Mouse (Mus musculus) limb, embryonic 12.5 days (tissue): Measurements from ENCODE around the gene Chchd3. TPM values are rescaled to one million over a fixed set of nuclear protein-coding genes. Genes with fewer than 3 reads are reported as not detected.

Experiments used
- ATAC-seq: fragments of 200-750 bp; cut with Nextera tagmentation; 2 replicates; pipeline ENCODE4 v1.8.0; 2017; ENCODE audit warnings: low read depth, moderate TSS enrichment; ENCODE audit not compliant: insufficient number of reproducible peaks, insufficient read depth, low FRiP score, low TSS enrichment
- H3K27ac ChIP-seq: fragments of 300-500 bp; sonication (generic); 2 replicates; pipeline ENCODE4 v1.5.1; 2016; ENCODE audit warnings: mild to moderate bottlenecking, moderate library complexity
- H3K27me3 ChIP-seq: fragments of 300-500 bp; sonication (generic); 2 replicates; pipeline ENCODE4 v1.6.1; 2016; ENCODE audit warnings: mild to moderate bottlenecking, moderate library complexity
- H3K36me3 ChIP-seq: fragments of 300-500 bp; sonication (generic); 2 replicates; pipeline ENCODE4 v1.6.1; 2016; ENCODE audit warnings: mild to moderate bottlenecking, moderate library complexity
- H3K4me1 ChIP-seq: fragments of 300-500 bp; sonication (generic); replicated peaks from 2 replicates; pipeline ENCODE4 v1.6.1; 2016
- H3K4me2 ChIP-seq: fragments of 300-500 bp; sonication (generic); 2 replicates; pipeline ENCODE4 v1.6.1; 2016; ENCODE audit warnings: mild to moderate bottlenecking, moderate library complexity
- H3K4me3 ChIP-seq: fragments of 300-500 bp; sonication (generic); replicated peaks from 2 replicates; pipeline ENCODE4 v1.5.1; 2016; ENCODE audit warnings: mild to moderate bottlenecking
- H3K9ac ChIP-seq: fragments of 300-500 bp; sonication (generic); replicated peaks from 2 replicates; pipeline ENCODE4 v1.6.1; 2016; ENCODE audit warnings: mild to moderate bottlenecking, moderate library complexity
- H3K9me3 ChIP-seq: fragments of 300-500 bp; sonication (generic); 2 replicates; pipeline ENCODE4 v1.6.1; 2016; ENCODE audit warnings: mild to moderate bottlenecking, moderate library complexity
- WGBS: fragments of 180-500 bp; shearing (Covaris S2); methylation state at CpG from one replicate; pipeline ENCODE4 v1.1.7; 2016; 5-methylcytosine and 5-hydroxymethylcytosine counted together
- polyA plus RNA-seq: library from polyadenylated mRNA; unstranded; fragments of >200 nt; fragmentation: Nextera tagmentation; extraction: Ambion mirVana; gene quantifications from 2 replicates; pipeline ENCODE4 v1.2.1, GENCODE M21; 2016

The Chchd3 gene
- polyA plus RNA-seq, 1 experiment from 2014 or later: 102 TPM

- no peaks in the 10 kb centered on the region for H3K27me3 ChIP-seq
- no peak overlapping the region for H3K9ac ChIP-seq
- 0 out of 2 replicates have a peak, but pooled peaks cover 5% of the 10 kb centered on the region for H3K36me3 ChIP-seq
- 87% methylated on average over 1 of the region's 1 CpGs for WGBS
- no peak overlapping the region for H3K4me3 ChIP-seq
- no peak overlapping the region for H3K4me2 ChIP-seq
- no peaks in the 10 kb centered on the region for H3K9me3 ChIP-seq
- H3K4me1 ChIP-seq: 0 out of 2 replicates have a peak, but pooled peaks cover 4% of the 10 kb centered on the region
- ATAC-seq: no peak
- no peak overlapping the region for H3K27ac ChIP-seq
These were observed 57.1 kb downstream of the Chchd3 start for GRCm38 (mm10) chr6:33002988-33003387.

GRCm38 (mm10) chr6:33001271-33001670 lies 58.8 kb downstream of the Chchd3 start:
- Histone ChIP-seq H3K27ac (no peak overlapping the region), H3K4me3 (no peak overlapping the region), H3K36me3 (0 out of 2 replicates have a peak, but pooled peaks cover 5% of the 10 kb centered on the region), H3K4me2 (no peak overlapping the region), H3K27me3 (no peaks in the 10 kb centered on the region), H3K9me3 (no peaks in the 10 kb centered on the region), H3K9ac (no peak overlapping the region), H3K4me1 (0 out of 2 replicates have a peak, but pooled peaks cover 4% of the 10 kb centered on the region)
- ATAC-seq: no peak
- 94% methylated on average over 15 of the region's 15 CpGs for WGBS

GRCm38 (mm10) chr6:32996597-32996996 lies 63.5 kb downstream of the Chchd3 start:
- Histone ChIP-seq H3K36me3 (no peaks in the 10 kb centered on the region), H3K27ac (no peak overlapping the region), H3K4me1 (0 out of 2 replicates have a peak, but pooled peaks cover under 1% of the 10 kb centered on the region), H3K4me3 (no peak overlapping the region), H3K4me2 (no peak overlapping the region), H3K9me3 (no peaks in the 10 kb centered on the region), H3K27me3 (no peaks in the 10 kb centered on the region), H3K9ac (no peak overlapping the region)
- 93% methylated on average over 1 of the region's 1 CpGs for WGBS
- no peak for ATAC-seq

GRCm38 (mm10) chr6:32993847-32994246 lies 66.2 kb downstream of the Chchd3 start:
- H3K9me3 ChIP-seq: no peaks in the 10 kb centered on the region
- H3K9ac ChIP-seq: no peak overlapping the region
- H3K4me3 ChIP-seq: no peak overlapping the region
- WGBS: 85% methylated on average over 1 of the region's 1 CpGs
- H3K36me3 ChIP-seq: no peaks in the 10 kb centered on the region
- no peak overlapping the region for H3K27ac ChIP-seq
- H3K4me2 ChIP-seq: no peak overlapping the region
- H3K4me1 ChIP-seq: 0 out of 2 replicates have a peak, but pooled peaks cover 4% of the 10 kb centered on the region
- ATAC-seq: no peak
- H3K27me3 ChIP-seq: no peaks in the 10 kb centered on the region

GRCm38 (mm10) chr6:32990061-32990633 lies 69.9 kb downstream of the Chchd3 start:
- Histone ChIP-seq H3K4me1 (0 out of 2 replicates have a peak, but pooled peaks cover 4% of the 10 kb centered on the region), H3K9me3 (no peaks in the 10 kb centered on the region), H3K4me3 (no peak overlapping the region), H3K9ac (no peak overlapping the region), H3K27me3 (no peaks in the 10 kb centered on the region), H3K36me3 (no peaks in the 10 kb centered on the region), H3K4me2 (no peak overlapping the region), H3K27ac (no peak overlapping the region)
- ATAC-seq: no peak
- 86% methylated on average over 12 of the region's 12 CpGs for WGBS

- no peak overlapping the region for H3K4me3 ChIP-seq
- H3K4me1 ChIP-seq: 0 out of 2 replicates have a peak, but pooled peaks cover 4% of the 10 kb centered on the region
- no peak overlapping the region for H3K4me2 ChIP-seq
- no peaks in the 10 kb centered on the region for H3K9me3 ChIP-seq
- no peaks in the 10 kb centered on the region for H3K27me3 ChIP-seq
- no peak for ATAC-seq
- WGBS: 93% methylated on average over 8 of the region's 8 CpGs
- H3K36me3 ChIP-seq: no peaks in the 10 kb centered on the region
- no peak overlapping the region for H3K9ac ChIP-seq
- H3K27ac ChIP-seq: no peak overlapping the region
These were observed 71.5 kb downstream of the Chchd3 start for GRCm38 (mm10) chr6:32988561-32988960.

- Histone ChIP-seq H3K4me2 (no peak overlapping the region), H3K27ac (no peak overlapping the region), H3K36me3 (no peaks in the 10 kb centered on the region), H3K4me3 (no peak overlapping the region), H3K9me3 (no peaks in the 10 kb centered on the region), H3K27me3 (no peaks in the 10 kb centered on the region), H3K4me1 (peaks cover 4% of the 10 kb centered on the region), H3K9ac (no peak overlapping the region)
- 89% methylated on average over 5 of the region's 5 CpGs for WGBS
- no peak for ATAC-seq
These were observed 76.2 kb downstream of the Chchd3 start for GRCm38 (mm10) chr6:32983876-32984275.

- no peaks in the 10 kb centered on the region for H3K36me3 ChIP-seq
- WGBS: 81% methylated on average over 11 of the region's 11 CpGs
- ATAC-seq: no peak
- H3K4me2 ChIP-seq: no peak overlapping the region
- peaks cover 4% of the 10 kb centered on the region for H3K4me1 ChIP-seq
- H3K27ac ChIP-seq: no peak overlapping the region
- no peaks in the 10 kb centered on the region for H3K27me3 ChIP-seq
- no peak overlapping the region for H3K4me3 ChIP-seq
- no peaks in the 10 kb centered on the region for H3K9me3 ChIP-seq
- H3K9ac ChIP-seq: no peak overlapping the region
These were observed 78.8 kb downstream of the Chchd3 start for GRCm38 (mm10) chr6:32981253-32981652.

GRCm38 (mm10) chr6:32978811-32979210 lies 81.2 kb downstream of the Chchd3 start:
- no peak for ATAC-seq
- Histone ChIP-seq H3K9me3 (no peaks in the 10 kb centered on the region), H3K9ac (no peak overlapping the region), H3K4me3 (no peak overlapping the region), H3K36me3 (no peaks in the 10 kb centered on the region), H3K27ac (no peak overlapping the region), H3K4me1 (peaks cover 4% of the 10 kb centered on the region), H3K4me2 (no peak overlapping the region), H3K27me3 (no peaks in the 10 kb centered on the region)
- 86% methylated on average over 3 of the region's 3 CpGs for WGBS

GRCm38 (mm10) chr6:32971926-32972325 lies 88.1 kb downstream of the Chchd3 start:
- no peaks in the 10 kb centered on the region; the same call in 1 of the 2 replicates for H3K4me1 ChIP-seq

GRCm38 (mm10) chr6:32968971-32969370 lies 91.1 kb downstream of the Chchd3 start:
- 77% methylated on average over 2 of the region's 2 CpGs for WGBS
- Histone ChIP-seq H3K36me3 (no peaks in the 10 kb centered on the region), H3K9me3 (no peaks in the 10 kb centered on the region), H3K9ac (no peak overlapping the region), H3K4me1 (no peaks in the 10 kb centered on the region), H3K27me3 (no peaks in the 10 kb centered on the region), H3K4me3 (no peak overlapping the region), H3K4me2 (no peak overlapping the region), H3K27ac (no peak overlapping the region)
- ATAC-seq: no peak

More at GRCm38 (mm10) chr6:32971926-32972325, 88.1 kb downstream of the Chchd3 start:
- Histone ChIP-seq H3K27me3 (no peaks in the 10 kb centered on the region), H3K9me3 (no peaks in the 10 kb centered on the region), H3K4me3 (no peak overlapping the region), H3K36me3 (no peaks in the 10 kb centered on the region), H3K9ac (no peak overlapping the region), H3K4me2 (no peak overlapping the region), H3K27ac (no peak overlapping the region)
- ATAC-seq: no peak

GRCm38 (mm10) chr6:32962048-32962447 lies 98.0 kb downstream of the Chchd3 start:
- Histone ChIP-seq H3K27me3 (no peaks in the 10 kb centered on the region), H3K9me3 (no peaks in the 10 kb centered on the region), H3K27ac (no peak overlapping the region), H3K36me3 (no peaks in the 10 kb centered on the region), H3K4me1 (no peaks in the 10 kb centered on the region; the same call in 1 of the 2 replicates), H3K4me2 (no peak overlapping the region), H3K9ac (no peak overlapping the region), H3K4me3 (no peak overlapping the region)
- no peak for ATAC-seq
- WGBS: 43% methylated on average over 3 of the region's 3 CpGs
